Mouse (Mus musculus): Measurements from ENCODE around the gene Fyb. TPM values are rescaled to one million over a fixed set of nuclear protein-coding genes. Genes with fewer than 3 reads are reported as not detected.
A peak's percentile ranks its signal among the peaks of the same experiment; 100 is the strongest.
"Not testable (repeated sequence)": the region's sequence is repeated elsewhere in the genome, so short reads cannot be mapped to it uniquely, and the experiment has no call there.

Gene Fyb
- polyA plus RNA-seq, 1 experiment from 2014 or later: 1.3 TPM

- in situ Hi-C loops (cut with MboI; ENCODE audit: low pct_unique_long_range_greater_than_20kb): loop anchor here (5.0 to 25.0 kb wide), 3 partner anchors 134 to 1334 kb away; partner anchors contain the start of genes C9 and Ptger4
- CTCF ChIA-PET: interaction anchor here (0.7 to 4.2 kb wide), 26 partner anchors 8 to 335 kb away, joined by 3 to 37 read pairs (median 5); no protein-coding TSS in a partner anchor
- ATAC-seq: no peak
- POLR2A ChIA-PET: no interaction called here
- H3K27me3 ChIP-seq: no peaks in the 10 kb centered on the region
- peak; percentile 90 for TF ChIP-seq CTCF (IDR thresholded peaks at IDR 0.05)
- DNase-seq (ENCODE audit: low read depth, low spot score): no peak
Observed at GRCm38 (mm10) chr15:6570876-6571275, 48.2 kb downstream of the Fyb start.

- ChIA-PET CTCF (interaction anchor here (1.3 kb wide), 2 partner anchors 315 to 383 kb away, joined by 3 to 4 read pairs; no protein-coding TSS in a partner anchor), POLR2A (no interaction called here)
- DNase-seq (ENCODE audit: low read depth, low spot score) (peak; percentile 60), ATAC-seq (peak; percentile 93)
- no peak for TF ChIP-seq CTCF (IDR thresholded peaks at IDR 0.05)
- in situ Hi-C loops (cut with MboI; ENCODE audit: low pct_unique_long_range_greater_than_20kb): loop anchor here (5.0 to 25.0 kb wide), 3 partner anchors 137 to 1337 kb away; partner anchors contain the start of genes C9 and Ptger4
- no peaks in the 10 kb centered on the region for H3K27me3 ChIP-seq
Observed at GRCm38 (mm10) chr15:6574283-6574960, 51.8 kb downstream of the Fyb start.

DNA sequence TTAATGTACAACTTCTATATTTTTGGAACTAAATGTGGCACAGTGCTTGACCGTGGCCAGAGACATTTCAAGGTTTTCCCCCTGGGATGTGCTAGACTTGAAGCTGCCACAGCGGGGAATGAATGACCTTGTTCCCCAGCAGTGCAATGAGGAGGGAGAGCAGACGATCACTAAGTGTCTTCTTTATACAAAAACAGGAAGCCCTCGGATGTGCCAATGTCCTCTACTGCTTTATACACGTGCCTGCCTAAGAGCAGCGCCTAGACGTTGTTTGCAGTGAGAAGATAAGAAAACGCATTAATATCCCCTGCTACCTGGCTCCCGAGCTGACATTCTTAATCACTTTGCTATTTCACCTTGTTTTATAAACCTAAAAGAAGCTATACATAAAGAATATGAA, 55.3 kb downstream of the Fyb start:
- in situ Hi-C loops (cut with MboI; ENCODE audit: low pct_unique_long_range_greater_than_20kb): no loop called here
- ATAC-seq: no peak
- POLR2A ChIA-PET: interaction anchor here (0.6 kb wide), 1 partner anchor 133 kb away, joined by 4 read pairs; no protein-coding TSS in a partner anchor
- no peaks in the 10 kb centered on the region for H3K27me3 ChIP-seq
- CTCF ChIA-PET: interaction anchor here (0.7 kb wide), 1 partner anchor 48 kb away, joined by 3 read pairs; no protein-coding TSS in a partner anchor
- no peak for TF ChIP-seq CTCF (IDR thresholded peaks at IDR 0.05)
- DNase-seq (ENCODE audit: low read depth, low spot score): no peak

DNA sequence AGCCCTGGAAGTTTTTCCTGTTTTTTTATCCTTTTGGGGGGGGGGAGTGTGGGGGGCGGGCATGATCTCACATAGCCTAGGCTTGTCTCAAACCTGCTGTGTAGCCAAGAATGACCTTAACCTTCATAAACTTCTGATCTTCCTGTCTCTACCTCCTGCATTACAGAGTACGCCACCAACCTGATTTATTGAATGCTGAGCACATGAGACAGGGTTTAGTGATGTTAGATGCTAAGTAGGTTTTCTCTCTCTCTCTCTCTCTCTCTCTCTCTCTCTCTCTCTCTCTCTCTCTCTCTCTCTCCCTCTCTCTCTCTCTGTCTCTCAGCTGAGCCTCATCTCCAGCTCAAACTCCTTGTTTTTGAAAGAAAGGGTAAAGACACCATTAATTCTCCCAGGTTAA, 56.0 kb downstream of the Fyb start:
- no peak for TF ChIP-seq CTCF (IDR thresholded peaks at IDR 0.05)
- H3K27me3 ChIP-seq: no peaks in the 10 kb centered on the region
- in situ Hi-C loops (cut with MboI; ENCODE audit: low pct_unique_long_range_greater_than_20kb): no loop called here
- POLR2A ChIA-PET: interaction anchor here (0.6 kb wide), 2 partner anchors 31 to 264 kb away, joined by 3 read pairs; no protein-coding TSS in a partner anchor
- ATAC-seq (no peak), DNase-seq (ENCODE audit: low read depth, low spot score) (no peak)
- CTCF ChIA-PET: interaction anchor here (0.8 kb wide), 1 partner anchor 16 kb away, joined by 3 read pairs; no protein-coding TSS in a partner anchor

GRCm38 (mm10) chr15:6579194-6579768, 56.6 kb downstream of the Fyb start:
- POLR2A ChIA-PET: interaction anchor here (0.6 kb wide), 1 partner anchor 30 kb away, joined by 3 read pairs; no protein-coding TSS in a partner anchor
- in situ Hi-C loops (cut with MboI; ENCODE audit: low pct_unique_long_range_greater_than_20kb): no loop called here
- DNase-seq (ENCODE audit: low read depth, low spot score): no peak
- no peak for ATAC-seq
- CTCF ChIA-PET: interaction anchor here (0.8 kb wide), 1 partner anchor 15 kb away, joined by 3 read pairs; no protein-coding TSS in a partner anchor
- TF ChIP-seq CTCF (IDR thresholded peaks at IDR 0.05): no peak
- H3K27me3 ChIP-seq: no peaks in the 10 kb centered on the region

DNA sequence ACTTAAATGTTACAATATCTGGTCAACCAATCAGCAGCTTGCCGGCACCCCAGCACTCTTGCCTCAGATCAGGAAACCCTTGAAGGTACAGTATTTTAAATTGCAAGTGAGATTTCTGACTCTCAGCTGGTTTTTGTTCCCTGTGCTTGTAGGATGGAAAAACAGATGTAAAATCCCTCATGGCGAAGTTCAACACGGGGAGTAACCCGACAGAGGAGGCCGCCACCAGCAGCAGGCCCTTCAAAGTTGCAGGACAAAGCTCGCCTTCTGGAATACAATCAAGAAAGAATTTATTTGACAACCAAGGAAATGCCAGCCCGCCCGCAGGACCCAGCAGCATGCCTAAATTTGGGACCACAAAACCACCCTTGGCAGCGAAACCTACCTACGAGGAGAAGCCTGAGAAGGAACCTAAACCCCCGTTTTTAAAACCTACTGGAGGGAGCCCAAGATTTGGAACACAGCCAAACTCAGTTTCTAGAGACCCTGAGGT, 57.2 kb downstream of the Fyb start:
- H3K27me3 ChIP-seq: no peaks in the 10 kb centered on the region
- DNase-seq (ENCODE audit: low read depth, low spot score) (no peak), ATAC-seq (no peak)
- ChIA-PET POLR2A (no interaction called here), CTCF (no interaction called here)
- no peak for TF ChIP-seq CTCF (IDR thresholded peaks at IDR 0.05)
- in situ Hi-C loops (cut with MboI; ENCODE audit: low pct_unique_long_range_greater_than_20kb): no loop called here

DNA sequence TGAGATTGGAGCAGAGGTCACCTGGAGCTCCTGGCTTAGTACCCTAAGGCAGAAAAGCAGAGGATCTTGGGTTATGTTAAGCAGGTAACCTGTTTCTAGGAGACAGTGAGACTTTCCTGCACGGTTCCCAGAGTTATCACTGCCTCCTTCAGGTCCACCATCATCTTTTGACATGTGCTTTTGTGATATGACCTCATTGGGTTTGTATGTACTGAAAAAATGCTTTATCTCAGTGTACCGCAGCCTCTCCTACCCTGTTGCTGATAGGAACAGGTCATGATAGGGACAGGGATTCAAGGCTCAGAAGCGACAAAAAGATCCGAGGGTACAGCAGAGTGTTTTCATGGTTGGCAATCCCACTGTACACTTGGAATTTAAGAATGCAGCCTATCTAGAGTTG, 62.0 kb downstream of the Fyb start:
- no peak for DNase-seq (ENCODE audit: low read depth, low spot score)
- ChIA-PET POLR2A (no interaction called here), CTCF (no interaction called here)
- no peak for TF ChIP-seq CTCF (IDR thresholded peaks at IDR 0.05)
- no peaks in the 10 kb centered on the region for H3K27me3 ChIP-seq
- no peak for ATAC-seq
- in situ Hi-C loops (cut with MboI; ENCODE audit: low pct_unique_long_range_greater_than_20kb): no loop called here

DNA sequence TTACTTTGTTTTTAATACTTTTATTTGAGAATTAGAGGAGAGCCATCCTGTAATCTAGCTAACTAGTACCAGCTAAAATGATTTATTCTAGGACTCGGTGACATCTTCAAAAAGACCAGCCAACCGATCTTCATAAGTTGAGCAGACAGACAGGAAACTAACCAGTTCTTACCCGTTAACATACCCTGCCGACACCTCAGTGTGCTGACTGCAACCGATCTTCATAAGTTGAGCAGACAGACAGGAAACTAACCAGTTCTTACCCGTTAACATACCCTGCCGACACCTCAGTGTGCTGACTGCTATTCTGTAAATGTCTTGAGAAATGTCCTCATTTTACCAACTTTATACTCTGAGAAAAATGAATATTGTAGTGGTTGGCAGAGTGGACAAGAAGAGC, 63.7 kb downstream of the Fyb start:
- H3K27me3 ChIP-seq; in situ Hi-C loops (cut with MboI; ENCODE audit: low pct_unique_long_range_greater_than_20kb); POLR2A ChIA-PET; DNase-seq (ENCODE audit: low read depth, low spot score); ATAC-seq: not testable (repeated sequence)
- CTCF ChIA-PET: interaction anchor here (0.6 kb wide), 1 partner anchor 24 kb away, joined by 3 read pairs; no protein-coding TSS in a partner anchor

GRCm38 (mm10) chr15:6587526-6587925, 64.9 kb downstream of the Fyb start:
- DNase-seq (ENCODE audit: low read depth, low spot score) (no peak), ATAC-seq (no peak)
- in situ Hi-C loops (cut with MboI; ENCODE audit: low pct_unique_long_range_greater_than_20kb): no loop called here
- no peaks in the 10 kb centered on the region for H3K27me3 ChIP-seq
- ChIA-PET POLR2A (no interaction called here), CTCF (interaction anchor here (1.1 kb wide), 1 partner anchor 11 kb away, joined by 4 read pairs; no protein-coding TSS in a partner anchor)
- TF ChIP-seq CTCF (IDR thresholded peaks at IDR 0.05): no peak

- TF ChIP-seq CTCF (IDR thresholded peaks at IDR 0.05): no peak
- in situ Hi-C loops (cut with MboI; ENCODE audit: low pct_unique_long_range_greater_than_20kb): no loop called here
- H3K27me3 ChIP-seq: no peaks in the 10 kb centered on the region
- DNase-seq (ENCODE audit: low read depth, low spot score) (no peak), ATAC-seq (no peak)
- ChIA-PET CTCF (interaction anchor here (1.1 kb wide), 1 partner anchor 12 kb away, joined by 4 read pairs; no protein-coding TSS in a partner anchor), POLR2A (no interaction called here)
Observed at GRCm38 (mm10) chr15:6588192-6588591, 65.5 kb downstream of the Fyb start.

All from Patski (cell line).